Mouse (Mus musculus): ENCODE data around the gene Gm21988.
A peak's percentile ranks its signal among the peaks of the same experiment; 100 is the strongest.

Gene Gm21988

GRCm38 (mm10) chr11:70239541-70240279, at the start of gene Gm21988, which contains the start of gene Rnasek:
TSS of gene Gm21988 (minus strand) at chr11:70239830.
TSS of gene Rnasek (minus strand) at chr11:70239842.
- peak in 1 of 2 experiments; percentile 73 for DNase-seq (ENCODE audit: low spot score in 2 of 2)

- peak in 1 of 2 experiments; percentile 15 for DNase-seq (ENCODE audit: low spot score in 2 of 2)
Measured at GRCm38 (mm10) chr11:70289236-70289635, 49.6 kb upstream of the Gm21988 start.

- DNase-seq (ENCODE audit: low spot score in 2 of 2): no peak
Measured at GRCm38 (mm10) chr11:70288102-70288501, 48.5 kb upstream of the Gm21988 start.

- DNase-seq (ENCODE audit: low spot score in 2 of 2): no peak
Measured at GRCm38 (mm10) chr11:70285686-70286085, 46.1 kb upstream of the Gm21988 start.

GRCm38 (mm10) chr11:70284757-70285156, 45.1 kb upstream of the Gm21988 start:
- no peak for DNase-seq (ENCODE audit: low spot score in 2 of 2)

DNA sequence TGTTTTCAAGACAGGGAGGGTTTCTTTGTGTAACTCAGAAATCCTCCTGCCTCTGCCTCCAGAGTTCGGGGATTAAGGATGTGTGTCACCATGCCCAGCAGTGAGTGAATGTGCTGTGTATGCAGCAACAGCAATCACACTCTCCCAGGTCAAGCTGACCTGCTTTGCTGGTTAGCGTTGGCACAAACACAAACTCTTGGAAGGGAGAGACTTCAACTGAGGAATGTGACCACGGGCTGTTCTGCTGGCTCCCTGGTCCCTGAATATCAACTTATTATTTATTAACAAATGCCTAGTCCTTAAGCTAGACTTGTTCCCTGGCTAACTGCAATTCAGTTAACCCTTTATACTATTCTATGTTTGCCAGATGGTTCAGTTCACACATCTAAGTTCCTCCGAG, 44.0 kb upstream of the Gm21988 start:
- no peak for DNase-seq (ENCODE audit: low spot score in 2 of 2)

- DNase-seq (ENCODE audit: low spot score in 2 of 2): no peak
Measured at GRCm38 (mm10) chr11:70280441-70280840, 40.8 kb upstream of the Gm21988 start.

- DNase-seq (ENCODE audit: low spot score in 2 of 2): peak in 1 of 2 experiments; percentile 7
Measured at GRCm38 (mm10) chr11:70278961-70279360, 39.3 kb upstream of the Gm21988 start.

DNA sequence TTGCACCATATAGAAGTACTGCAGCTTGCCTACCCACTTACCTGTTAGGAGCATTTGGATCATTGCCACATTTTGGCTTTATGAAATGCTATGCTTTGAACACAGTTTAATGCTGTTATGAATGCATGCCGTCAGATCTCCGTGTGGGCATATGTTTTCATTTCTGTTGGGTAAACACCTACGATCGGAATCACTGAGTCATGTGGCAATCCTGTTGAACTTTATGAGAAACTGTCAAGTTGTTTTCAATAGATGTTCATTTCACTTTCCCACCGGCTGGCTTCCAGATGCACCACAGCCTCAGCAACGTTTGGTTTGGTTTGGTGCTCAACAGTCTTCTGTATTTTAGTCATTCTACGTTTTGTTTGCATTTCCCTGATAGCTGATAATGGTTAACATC, 32.0 kb upstream of the Gm21988 start:
- DNase-seq (ENCODE audit: low spot score in 2 of 2): no peak

GRCm38 (mm10) chr11:70266405-70266804, 26.8 kb upstream of the Gm21988 start:
- no peak for DNase-seq (ENCODE audit: low spot score in 2 of 2)

DNA sequence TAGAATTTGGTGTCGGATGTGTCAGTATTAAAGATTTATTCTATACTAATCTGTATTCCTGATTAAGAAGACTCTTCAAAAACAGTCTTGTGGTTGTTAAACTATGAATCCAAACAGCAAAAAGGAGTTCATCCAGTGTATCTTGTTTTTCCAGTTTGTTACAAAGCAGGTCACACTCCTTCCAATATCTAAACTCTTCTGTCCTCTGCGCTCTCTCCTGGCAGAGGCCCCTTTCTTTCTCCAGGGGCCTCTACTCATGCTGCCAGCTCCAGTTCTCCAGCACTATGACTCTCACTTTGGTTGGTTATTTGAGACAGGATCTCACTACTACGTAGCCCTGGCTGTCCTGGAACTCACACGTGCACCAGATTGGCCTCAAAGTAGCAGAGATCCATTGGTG, 26.2 kb upstream of the Gm21988 start:
- no peak for DNase-seq (ENCODE audit: low spot score in 2 of 2)

DNA sequence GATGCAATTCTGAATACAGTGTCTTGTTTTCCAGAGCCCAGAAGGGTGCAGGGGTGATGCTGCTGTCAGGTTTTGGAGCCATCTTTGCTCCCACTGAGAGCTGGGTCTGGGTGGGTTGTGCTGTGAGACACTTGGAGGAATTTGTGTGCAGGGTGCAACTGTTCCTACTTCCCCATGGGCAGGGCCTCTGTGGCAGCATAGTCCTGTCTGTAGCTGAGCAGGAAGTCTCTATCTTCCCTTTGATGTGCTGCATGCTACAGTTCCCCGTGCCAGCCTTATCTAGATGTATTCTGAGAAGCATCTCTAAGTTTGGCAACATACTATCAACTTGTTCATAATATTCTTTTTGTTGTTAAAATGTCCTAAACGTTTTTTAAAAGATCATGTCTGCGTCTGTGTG, 25.6 kb upstream of the Gm21988 start:
- no peak for DNase-seq (ENCODE audit: low spot score in 2 of 2)

GRCm38 (mm10) chr11:70259035-70259434, 19.4 kb upstream of the Gm21988 start:
- DNase-seq (ENCODE audit: low spot score in 2 of 2): no peak

- DNase-seq (ENCODE audit: low spot score in 2 of 2): no peak
Measured at GRCm38 (mm10) chr11:70254931-70255531, 15.4 kb upstream of the Gm21988 start, which contains the start of gene Alox12. TSS of gene Alox12 (minus strand) at chr11:70255353.

DNA sequence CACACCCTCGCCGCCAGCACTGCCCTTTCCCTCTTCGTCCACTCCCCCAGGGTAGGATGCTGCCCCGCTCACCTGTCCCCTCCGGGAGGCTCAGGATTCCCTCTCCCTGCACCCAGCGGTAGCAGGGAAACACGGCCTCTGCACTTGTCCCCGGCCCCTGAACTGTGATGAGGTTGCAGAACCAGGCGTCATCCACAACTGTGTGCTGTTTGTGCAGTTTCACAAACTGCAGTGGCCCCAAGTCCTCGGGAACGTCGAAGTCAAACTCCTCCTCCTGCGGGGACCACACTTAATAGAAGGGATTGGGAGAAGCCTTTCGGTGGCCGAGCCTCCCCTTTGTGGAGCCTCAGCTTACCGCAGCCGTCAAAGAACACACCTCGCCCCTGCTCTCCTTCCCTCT, 14.7 kb upstream of the Gm21988 start:
- no peak for DNase-seq (ENCODE audit: low spot score in 2 of 2)

- no peak for DNase-seq (ENCODE audit: low spot score in 2 of 2)
Measured at GRCm38 (mm10) chr11:70251853-70252252, 12.2 kb upstream of the Gm21988 start.

DNA sequence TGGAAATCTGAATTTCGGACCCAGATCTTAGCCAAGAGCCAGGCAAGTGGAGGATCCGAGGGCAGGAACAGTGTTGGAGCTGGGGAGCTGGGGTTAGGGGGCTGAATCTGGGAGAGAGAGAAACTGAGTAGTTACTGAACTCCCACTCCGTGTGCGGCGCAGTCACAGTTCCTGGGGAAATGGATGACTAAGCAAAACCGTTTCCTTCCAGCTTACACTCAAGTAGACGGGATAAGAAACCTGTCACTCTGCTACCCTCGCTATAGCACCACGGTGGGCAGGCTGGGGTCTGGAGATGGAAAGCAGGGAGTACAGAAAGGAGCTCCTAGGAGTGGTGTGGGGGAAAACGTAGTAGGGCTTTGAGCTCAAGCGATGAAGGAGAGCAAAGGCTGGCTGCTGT, 10.5 kb upstream of the Gm21988 start:
- DNase-seq (ENCODE audit: low spot score in 2 of 2): no peak

- DNase-seq (ENCODE audit: low spot score in 2 of 2): peak in 1 of 2 experiments; percentile 72
Measured at GRCm38 (mm10) chr11:70247136-70247845, 7.7 kb upstream of the Gm21988 start.

- no peak for DNase-seq (ENCODE audit: low spot score in 2 of 2)
Measured at GRCm38 (mm10) chr11:70242591-70242990, 3.0 kb upstream of the Gm21988 start.

GRCm38 (mm10) chr11:70238591-70239440, 814 bp downstream of the Gm21988 start:
- DNase-seq (ENCODE audit: low spot score in 2 of 2): no peak

DNA sequence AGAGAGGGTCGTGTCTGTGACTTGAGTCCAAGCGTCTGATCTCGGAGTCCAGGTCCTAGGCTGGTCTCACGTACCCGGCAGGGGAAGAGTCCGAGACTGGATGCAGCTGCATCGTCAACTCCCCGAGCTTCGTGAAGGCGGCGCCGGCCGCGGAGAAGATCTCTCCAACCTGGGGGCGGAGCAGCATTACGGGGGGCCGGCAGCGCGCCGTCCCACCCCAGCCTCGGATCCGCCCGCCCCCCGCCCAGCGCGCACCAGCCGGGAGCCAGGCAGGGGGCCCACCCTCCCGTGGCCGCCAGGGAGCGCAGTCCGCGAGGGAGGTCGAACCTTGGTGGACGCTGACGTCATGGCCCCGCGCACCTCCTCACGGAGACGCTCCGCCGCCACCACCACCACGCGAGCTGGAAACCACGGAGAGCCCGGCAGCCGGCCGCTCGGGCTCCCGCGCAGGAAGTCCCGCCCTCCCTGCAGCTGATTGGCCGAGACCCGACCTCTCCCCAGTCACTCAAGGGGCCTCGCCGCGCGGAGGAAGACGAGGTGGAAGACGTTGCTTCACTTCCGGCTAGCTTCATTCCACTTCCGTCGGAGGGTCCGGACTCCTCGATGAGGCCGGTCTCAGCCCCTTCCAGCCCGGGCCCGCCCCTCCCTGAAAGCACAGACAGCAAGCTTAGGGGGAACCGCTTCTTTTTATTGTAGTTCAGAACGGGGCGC, 2.0 kb downstream of the Gm21988 start, which contains the start of gene 0610010K14Rik:
Gene 0610010K14Rik (minus strand): TSS at position 458 of the 711 bp plus-strand sequence.
- peak; percentile 97 to 99 for DNase-seq (ENCODE audit: low spot score in 2 of 2)
